Mouse (Mus musculus): ENCODE data around the gene Foxm1. TPM values are rescaled to one million over a fixed set of nuclear protein-coding genes. Genes with fewer than 3 reads are reported as not detected.
A peak's percentile ranks its signal among the peaks of the same experiment; 100 is the strongest.
"Not testable (repeated sequence)": the region's sequence is repeated elsewhere in the genome, so short reads cannot be mapped to it uniquely, and the experiment has no call there.

Foxm1 gene
- total RNA-seq, 4 experiments from 2014 or later, result 0.07 to 0.31 (median 0.12) TPM; not detected in 1

- peak in 1 of 2 experiments; percentile 12 for DNase-seq (ENCODE audit: low spot score in 2 of 2)
These were observed 12.4 kb downstream of the Foxm1 start, which contains the start of the genes Tex52 and Gm44596 for GRCm38 (mm10) chr6:128375192-128375591. Tex52 (plus strand) TSS chr6:128375456. Gm44596 (plus strand) TSS chr6:128375503.

- no peak for DNase-seq (ENCODE audit: low spot score in 2 of 2)
These were observed 13.8 kb downstream of the Foxm1 start for GRCm38 (mm10) chr6:128376371-128377085.

DNA sequence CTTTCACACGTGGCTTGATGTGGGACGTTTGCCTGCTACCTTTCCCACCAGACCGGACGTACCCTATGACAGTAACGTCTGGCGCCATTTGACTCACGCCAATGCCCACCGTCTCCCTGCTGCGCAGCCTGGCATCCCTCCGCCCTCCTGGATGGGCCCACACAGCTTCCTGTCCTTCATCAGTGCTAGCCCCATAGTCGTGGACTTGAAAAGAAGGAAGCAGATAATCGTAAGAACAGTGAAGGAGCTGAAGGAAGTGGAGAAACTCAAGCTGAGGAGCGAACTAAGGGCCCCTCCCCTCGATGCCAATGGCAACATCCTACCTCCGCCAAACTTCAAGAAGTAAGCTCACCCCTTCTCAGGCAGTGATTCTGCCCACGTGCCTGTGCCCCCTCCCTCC lies 16.9 kb downstream of the Foxm1 start:
- no peak for DNase-seq (ENCODE audit: low spot score in 2 of 2)

- DNase-seq (ENCODE audit: low spot score in 2 of 2), result not testable (repeated sequence)
These were observed 17.9 kb downstream of the Foxm1 start for GRCm38 (mm10) chr6:128380594-128381167.

DNA sequence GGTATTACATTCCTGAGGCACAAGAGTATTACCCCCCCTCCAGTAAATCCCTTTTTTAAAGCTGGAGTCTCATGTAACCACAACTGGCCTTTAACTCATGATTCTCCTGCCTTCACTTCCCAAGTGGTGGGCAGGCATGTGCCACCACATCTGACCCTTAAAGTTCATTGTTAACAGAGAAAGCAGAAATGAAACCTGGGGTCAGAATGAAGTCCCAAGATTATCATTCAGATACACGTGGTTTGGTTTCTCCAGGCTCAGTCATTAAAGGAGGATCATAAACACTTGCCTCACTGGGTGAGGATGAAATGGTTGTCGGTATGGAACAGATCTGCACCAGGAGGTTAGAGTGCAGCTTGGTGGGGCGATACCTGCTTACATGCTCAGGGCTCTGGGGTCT lies 18.5 kb downstream of the Foxm1 start:
- DNase-seq (ENCODE audit: low spot score in 2 of 2), result no peak

GRCm38 (mm10) chr6:128383752-128384151 lies 21.0 kb downstream of the Foxm1 start:
- DNase-seq (ENCODE audit: low spot score in 2 of 2), result no peak

GRCm38 (mm10) chr6:128385026-128385425 lies 22.3 kb downstream of the Foxm1 start:
- DNase-seq (ENCODE audit: low spot score in 2 of 2), result no peak

DNA sequence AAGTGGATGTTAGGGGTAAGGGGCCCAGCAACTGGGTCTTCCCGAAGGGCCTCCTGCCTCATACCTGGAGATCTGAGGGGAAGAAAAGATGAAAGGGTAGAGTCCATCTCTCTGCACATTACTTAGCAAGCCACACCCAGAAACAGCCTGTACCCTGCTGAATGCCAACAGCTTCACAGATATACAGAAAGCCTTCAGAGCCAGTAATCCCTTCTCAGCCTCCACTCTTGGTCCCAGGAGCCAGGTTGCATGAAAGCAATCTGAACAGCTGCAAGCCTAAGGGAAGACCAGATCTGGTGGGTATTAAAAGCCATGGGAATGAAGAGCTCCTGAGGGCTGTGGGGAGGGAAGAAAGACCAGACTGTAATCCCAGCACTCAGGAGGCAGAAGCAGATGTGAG lies 26.4 kb downstream of the Foxm1 start:
- DNase-seq (ENCODE audit: low spot score in 2 of 2), result no peak

GRCm38 (mm10) chr6:128390683-128391082 lies 27.9 kb downstream of the Foxm1 start:
- DNase-seq (ENCODE audit: low spot score in 2 of 2), result no peak

DNA sequence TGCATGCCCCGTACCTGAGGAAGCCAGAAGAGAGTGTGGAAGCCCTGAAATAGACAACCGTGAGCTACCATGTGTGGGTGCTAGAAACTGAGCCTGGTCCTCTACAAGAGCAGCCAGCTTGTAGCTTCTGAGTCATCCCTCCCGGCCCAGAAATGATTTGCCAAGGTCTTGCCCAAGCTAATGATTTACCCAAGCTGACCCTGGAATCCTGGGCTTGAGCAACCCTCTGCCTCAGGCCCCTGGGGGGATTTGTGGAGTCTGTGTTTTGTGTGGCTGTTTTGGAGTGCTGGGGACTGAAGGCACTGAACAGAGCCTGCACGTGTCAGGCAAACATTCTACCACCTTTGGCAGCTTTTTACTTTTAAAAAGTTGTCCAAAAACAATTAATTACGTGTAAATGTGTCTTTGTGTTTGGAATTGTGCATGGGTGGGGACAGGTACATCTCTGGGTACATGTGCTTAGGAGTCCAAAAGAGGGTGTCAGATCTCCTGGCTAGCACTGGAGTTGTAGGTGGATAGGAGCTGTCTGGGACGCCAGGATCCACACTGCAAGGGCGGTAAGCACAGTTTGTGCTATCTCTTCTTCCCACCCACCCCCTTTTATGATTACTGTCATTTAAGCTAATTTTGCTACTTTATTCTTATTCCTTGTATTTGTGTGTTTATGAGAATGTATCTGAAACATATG lies 35.0 kb downstream of the Foxm1 start:
- no peak for DNase-seq (ENCODE audit: low spot score in 2 of 2)

- no peak for DNase-seq (ENCODE audit: low spot score in 2 of 2)
These were observed 36.2 kb downstream of the Foxm1 start, which contains the start of gene Nrip2 for GRCm38 (mm10) chr6:128398996-128399395. Nrip2 (plus strand) TSS chr6:128399296.

DNA sequence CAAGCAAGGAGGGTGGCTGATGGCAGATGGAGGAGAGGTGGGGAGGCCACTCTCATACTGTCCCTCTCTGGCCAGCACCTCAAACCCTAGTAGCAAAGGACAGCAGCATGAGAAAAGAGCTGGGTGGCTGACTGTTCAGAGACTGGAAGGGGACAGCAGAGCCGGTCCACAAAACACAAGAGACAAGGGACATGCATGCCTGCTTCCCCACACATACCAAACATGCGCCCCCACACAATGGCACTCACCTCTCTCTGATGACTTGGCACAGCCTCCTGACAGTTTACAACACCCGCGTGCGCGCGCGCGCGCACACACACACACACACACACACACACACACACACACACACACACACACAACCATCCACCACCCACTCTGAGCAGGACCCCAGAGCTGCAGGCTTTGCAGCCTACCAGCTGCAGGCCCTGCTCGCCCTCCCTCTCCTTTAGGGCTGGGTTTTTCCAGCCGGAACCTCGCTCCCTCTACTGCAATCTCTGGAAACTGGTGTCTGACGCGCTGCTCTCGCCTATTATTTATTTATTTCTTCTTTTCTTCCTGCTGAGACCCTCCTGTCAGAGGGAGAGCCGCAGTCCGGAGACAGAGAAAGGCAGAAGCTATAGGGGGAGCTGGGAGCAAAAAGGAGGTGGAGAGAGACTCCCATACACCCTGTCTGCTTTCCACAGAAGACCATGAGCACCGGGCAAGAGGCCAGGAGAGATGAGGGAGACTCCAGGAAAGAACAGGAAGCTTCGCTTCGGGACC lies 36.8 kb downstream of the Foxm1 start:
- DNase-seq (ENCODE audit: low spot score in 2 of 2), result no peak

DNA sequence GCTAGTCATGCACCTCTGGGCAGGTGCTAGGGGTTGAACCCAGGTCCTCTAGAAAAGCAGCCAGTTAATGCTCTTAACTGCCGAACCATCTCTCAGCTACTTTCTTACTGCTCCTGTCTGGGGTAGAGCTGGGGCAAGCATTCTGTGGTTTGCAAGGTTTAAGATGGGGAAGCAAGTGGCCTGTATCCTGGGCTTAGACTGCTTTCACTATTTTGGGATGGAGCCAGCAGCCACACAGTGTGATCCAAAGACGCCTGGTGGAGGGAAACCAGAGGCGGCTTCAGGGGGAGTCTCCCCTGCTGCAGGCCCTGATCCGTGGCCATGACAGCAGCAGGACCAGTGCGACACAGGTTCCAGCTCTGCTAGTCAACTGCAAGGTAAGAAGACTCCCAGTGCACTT lies 41.9 kb downstream of the Foxm1 start:
- DNase-seq (ENCODE audit: low spot score in 2 of 2), result no peak

DNA sequence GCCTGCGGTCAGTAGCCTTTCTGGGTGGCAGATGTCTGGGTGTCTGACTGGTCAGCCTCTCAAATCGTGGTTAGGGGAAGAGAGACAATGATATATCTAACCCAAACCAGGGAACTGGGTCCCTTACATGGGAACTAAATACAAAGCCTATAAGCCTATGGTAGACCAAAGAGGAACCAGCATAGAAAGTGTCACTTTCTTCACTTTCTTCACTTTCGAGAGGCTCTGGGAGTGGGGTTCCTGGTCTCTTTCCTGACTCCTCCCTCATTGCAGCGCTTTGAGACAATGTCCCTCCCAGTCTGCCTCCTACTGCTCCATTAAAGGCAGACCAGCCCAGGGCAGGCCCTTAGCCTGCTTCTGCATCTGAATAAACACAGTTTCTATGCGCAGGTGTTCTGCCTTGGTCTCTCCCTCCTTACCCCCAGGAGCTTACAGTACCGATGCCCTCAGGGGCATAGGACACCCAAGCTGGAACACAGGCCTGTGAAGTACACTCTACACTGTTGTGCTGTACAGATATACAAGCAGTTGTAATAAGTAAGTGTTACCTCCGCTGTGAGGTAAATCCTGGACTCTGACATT lies 45.9 kb downstream of the Foxm1 start:
- no peak for DNase-seq (ENCODE audit: low spot score in 2 of 2)

- no peak for DNase-seq (ENCODE audit: low spot score in 2 of 2)
These were observed 47.5 kb downstream of the Foxm1 start for GRCm38 (mm10) chr6:128410305-128410704.

DNA sequence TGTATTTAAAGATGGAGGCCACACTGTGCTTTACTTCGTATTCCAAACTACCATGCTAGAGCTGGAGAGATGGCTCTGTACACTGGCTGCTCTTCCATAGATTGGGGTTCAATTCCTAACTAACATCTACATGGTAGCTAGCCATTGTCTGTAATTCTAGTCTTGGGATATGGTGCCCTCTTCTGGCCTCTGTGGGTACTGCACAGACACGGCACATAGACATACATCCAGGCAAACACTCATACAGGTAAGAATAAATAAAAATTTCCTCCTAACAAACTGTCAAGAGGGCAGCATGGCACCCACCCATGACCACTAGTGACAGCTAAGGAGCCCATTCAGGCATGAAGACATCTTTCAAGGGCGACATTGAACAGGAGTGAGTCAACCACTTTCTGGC lies 48.3 kb downstream of the Foxm1 start:
- DNase-seq (ENCODE audit: low spot score in 2 of 2), result peak; percentile 48 to 49

GRCm38 (mm10) chr6:128416169-128416568 lies 53.4 kb downstream of the Foxm1 start:
- no peak for DNase-seq (ENCODE audit: low spot score in 2 of 2)

- no peak for DNase-seq (ENCODE audit: low spot score in 2 of 2)
These were observed 55.3 kb downstream of the Foxm1 start for GRCm38 (mm10) chr6:128418076-128418475.

- DNase-seq (ENCODE audit: low spot score in 2 of 2), result no peak
These were observed 58.3 kb downstream of the Foxm1 start for GRCm38 (mm10) chr6:128421036-128421435.

DNA sequence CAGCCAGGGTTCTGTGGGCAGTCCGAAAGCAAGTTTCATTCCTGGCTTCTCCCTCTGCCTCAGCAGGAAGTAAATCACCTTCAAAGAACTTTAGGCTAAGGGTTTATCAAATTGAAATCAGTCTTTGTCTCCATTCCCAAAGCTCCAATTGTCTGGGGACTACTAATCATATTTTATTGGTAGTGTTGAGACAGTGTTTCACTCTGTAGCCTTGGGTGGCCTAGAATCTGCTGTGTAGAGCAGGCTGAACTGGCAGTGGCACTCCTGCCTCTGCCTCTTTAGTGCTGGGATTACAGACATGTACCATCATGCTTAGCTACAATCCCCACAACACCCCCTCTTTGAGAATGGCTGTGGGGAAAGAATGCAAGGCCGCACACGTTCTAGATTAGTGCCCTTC lies 58.7 kb downstream of the Foxm1 start:
- no peak for DNase-seq (ENCODE audit: low spot score in 2 of 2)
